Mouse (Mus musculus): ENCODE measurements around the gene Nptn. TPM values are rescaled to one million over a fixed set of nuclear protein-coding genes. Genes with fewer than 3 reads are reported as not detected.

Gene Nptn
- polyA plus RNA-seq, 1 experiment = 465 TPM

GRCm38 (mm10) chr9:58630441-58630840, 48.4 kb downstream of the Nptn start:
- no peak overlapping the region for H3K4me3 ChIP-seq (replicated peaks; ENCODE audit: extremely low read depth, low read depth, low read length)
- WGBS = 62% methylated on average over 2 of the region's 2 CpGs
- H3K4me1 ChIP-seq (ENCODE audit: control insufficient read depth, insufficient read depth, low read length) = peaks cover 13% of the 10 kb centered on the region
- DNase-seq = no peak
- TF ChIP-seq POLR2A (IDR thresholded peaks at IDR 0.05; ENCODE audit: borderline replicate concordance, extremely low read depth, low read depth, low read length) (no peak), CTCF (IDR thresholded peaks at IDR 0.05; ENCODE audit: insufficient read depth, low read length) (no peak)

GRCm38 (mm10) chr9:58648406-58649264, 66.6 kb downstream of the Nptn start:
- Histone ChIP-seq H3K4me3 (replicated peaks; ENCODE audit: extremely low read depth, low read depth, low read length) (no peak overlapping the region), H3K4me1 (ENCODE audit: control insufficient read depth, insufficient read depth, low read length) (peaks cover 2% of the 10 kb centered on the region; the same call in 1 of the 2 replicates)
- DNase-seq = no peak
- 84% methylated on average over 6 of the region's 6 CpGs for WGBS
- TF ChIP-seq CTCF (IDR thresholded peaks at IDR 0.05; ENCODE audit: insufficient read depth, low read length) = no peak
- TF ChIP-seq POLR2A (IDR thresholded peaks at IDR 0.05; ENCODE audit: borderline replicate concordance, extremely low read depth, low read depth, low read length) = no peak

GRCm38 (mm10) chr9:58649265-58649626, 67.2 kb downstream of the Nptn start:
- 67% methylated on average over 4 of the region's 4 CpGs for WGBS
- H3K4me3 ChIP-seq (replicated peaks; ENCODE audit: extremely low read depth, low read depth, low read length) = no peak overlapping the region
- no peak for DNase-seq
- TF ChIP-seq CTCF (IDR thresholded peaks at IDR 0.05; ENCODE audit: insufficient read depth, low read length) = no peak
- H3K4me1 ChIP-seq (ENCODE audit: control insufficient read depth, insufficient read depth, low read length) = peaks cover 2% of the 10 kb centered on the region; the same call in 1 of the 2 replicates

GRCm38 (mm10) chr9:58651993-58652392, 70.0 kb downstream of the Nptn start:
- Histone ChIP-seq H3K4me1 (ENCODE audit: control insufficient read depth, insufficient read depth, low read length) (peaks cover 1% of the 10 kb centered on the region; the same call in 1 of the 2 replicates), H3K4me3 (replicated peaks; ENCODE audit: extremely low read depth, low read depth, low read length) (no peak overlapping the region)
- TF ChIP-seq CTCF (IDR thresholded peaks at IDR 0.05; ENCODE audit: insufficient read depth, low read length) (peak; percentile 23; the same call in 1 of the 2 replicates), POLR2A (IDR thresholded peaks at IDR 0.05; ENCODE audit: borderline replicate concordance, extremely low read depth, low read depth, low read length) (no peak)
- WGBS = 51% methylated on average over 4 of the region's 4 CpGs
- DNase-seq = no peak

- TF ChIP-seq POLR2A (IDR thresholded peaks at IDR 0.05; ENCODE audit: borderline replicate concordance, extremely low read depth, low read depth, low read length) (no peak), CTCF (IDR thresholded peaks at IDR 0.05; ENCODE audit: insufficient read depth, low read length) (no peak)
These were observed 72.5 kb downstream of the Nptn start for GRCm38 (mm10) chr9:58654494-58654893.

GRCm38 (mm10) chr9:58656396-58656795, 74.4 kb downstream of the Nptn start:
- WGBS = 57% methylated on average over 2 of the region's 2 CpGs
- peak; percentile 39 for TF ChIP-seq CTCF (IDR thresholded peaks at IDR 0.05; ENCODE audit: insufficient read depth, low read length)
- no peak for TF ChIP-seq POLR2A (IDR thresholded peaks at IDR 0.05; ENCODE audit: borderline replicate concordance, extremely low read depth, low read depth, low read length)
- no peak overlapping the region for H3K4me3 ChIP-seq (replicated peaks; ENCODE audit: extremely low read depth, low read depth, low read length)
- no peak for DNase-seq
- no peaks in the 10 kb centered on the region; the same call in none of the 2 replicates for H3K4me1 ChIP-seq (ENCODE audit: control insufficient read depth, insufficient read depth, low read length)

More at GRCm38 (mm10) chr9:58654494-58654893, 72.5 kb downstream of the Nptn start:
- no peak for DNase-seq
- 58% methylated on average over 4 of the region's 4 CpGs for WGBS
- no peak overlapping the region for H3K4me3 ChIP-seq (replicated peaks; ENCODE audit: extremely low read depth, low read depth, low read length)
- H3K4me1 ChIP-seq (ENCODE audit: control insufficient read depth, insufficient read depth, low read length) = no peaks in the 10 kb centered on the region; the same call in none of the 2 replicates

GRCm38 (mm10) chr9:58656824-58657223, 74.8 kb downstream of the Nptn start:
- TF ChIP-seq CTCF (IDR thresholded peaks at IDR 0.05; ENCODE audit: insufficient read depth, low read length) (no peak), POLR2A (IDR thresholded peaks at IDR 0.05; ENCODE audit: borderline replicate concordance, extremely low read depth, low read depth, low read length) (no peak)
- DNase-seq = no peak
- WGBS = 80% methylated on average over 2 of the region's 2 CpGs
- Histone ChIP-seq H3K4me1 (ENCODE audit: control insufficient read depth, insufficient read depth, low read length) (no peaks in the 10 kb centered on the region; the same call in none of the 2 replicates), H3K4me3 (replicated peaks; ENCODE audit: extremely low read depth, low read depth, low read length) (no peak overlapping the region)

- Histone ChIP-seq H3K4me3 (replicated peaks; ENCODE audit: extremely low read depth, low read depth, low read length) (no peak overlapping the region), H3K4me1 (ENCODE audit: control insufficient read depth, insufficient read depth, low read length) (no peaks in the 10 kb centered on the region; the same call in none of the 2 replicates)
- WGBS = 61% methylated on average over 5 of the region's 5 CpGs
- no peak for TF ChIP-seq POLR2A (IDR thresholded peaks at IDR 0.05; ENCODE audit: borderline replicate concordance, extremely low read depth, low read depth, low read length)
- no peak for TF ChIP-seq CTCF (IDR thresholded peaks at IDR 0.05; ENCODE audit: insufficient read depth, low read length)
- DNase-seq = no peak
These were observed 75.9 kb downstream of the Nptn start for GRCm38 (mm10) chr9:58657735-58658512.

GRCm38 (mm10) chr9:58658596-58659309, 76.7 kb downstream of the Nptn start:
- 81% methylated on average over 4 of the region's 4 CpGs for WGBS
- TF ChIP-seq POLR2A (IDR thresholded peaks at IDR 0.05; ENCODE audit: borderline replicate concordance, extremely low read depth, low read depth, low read length) (no peak), CTCF (IDR thresholded peaks at IDR 0.05; ENCODE audit: insufficient read depth, low read length) (no peak)
- no peak for DNase-seq
- Histone ChIP-seq H3K4me1 (ENCODE audit: control insufficient read depth, insufficient read depth, low read length) (no peaks in the 10 kb centered on the region; the same call in none of the 2 replicates), H3K4me3 (replicated peaks; ENCODE audit: extremely low read depth, low read depth, low read length) (no peak overlapping the region)
